9 mouse cellular contexts compared by ENCODE assay signal in the genomic region with DNA sequence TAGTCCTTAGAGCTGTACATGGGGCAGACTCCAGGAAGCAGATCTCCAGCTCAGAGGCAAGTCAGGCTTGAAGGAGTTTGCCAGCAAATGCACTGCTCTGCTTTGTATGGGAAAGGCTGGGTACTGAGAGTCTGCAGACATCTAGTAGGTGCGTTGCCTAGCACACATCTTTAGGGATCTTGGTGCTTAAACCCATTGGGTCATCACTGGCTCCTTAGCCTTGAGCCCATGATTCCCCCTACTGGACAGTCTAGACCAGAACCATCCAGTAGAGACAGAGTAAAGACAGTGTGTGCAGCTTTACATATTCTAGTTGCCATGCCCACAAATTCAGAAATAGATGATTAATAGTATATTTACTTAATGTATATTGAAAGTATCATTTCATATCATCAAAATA. TPM values are rescaled to one million over a fixed set of nuclear protein-coding genes. Genes with fewer than 3 reads are reported as not detected.
DNase-seq lines count a peak whose midpoint lies in the region; ATAC-seq and TF ChIP-seq lines count a peak whose summit lies in the region.
"Had no signal": no experiment of that assay in that cellular context is flagged by ENCODE, and none has a peak within 500 bp of the region (broad histone marks: within the 10 kb centered on the region; RNA-seq: fewer than 3 reads in every experiment).

No protein-coding gene starts in this region.

- peak; percentile 31 to 33 for DNase-seq in cerebellum, postnatal 10 days
- no peak for DNase-seq in cerebellum, postnatal 14 days
- DNase-seq in kidney, postnatal 10 days = no peak
- DNase-seq in G1E (ENCODE audit: low spot score) = no peak
- DNase-seq in liver, postnatal 0 days = no peak
- no peak for DNase-seq in right cerebral cortex, postnatal 10 days (ENCODE audit: low spot score in 2 of 2)
- no peak for DNase-seq in adrenal gland, adult 8-10 months

- H3K27ac ChIP-seq in kidney, embryonic 15.5 days = peak overlapping the region; percentile 79
- H3K27ac ChIP-seq in liver, postnatal 0 days (ENCODE audit: low read depth) = 0 out of 2 replicates have a peak overlapping the region, but pooled peaks have one; percentile 13

- no peak for ATAC-seq in kidney, embryonic 15.5 days (replicated peaks; ENCODE audit: low FRiP score)
- ATAC-seq in G1E (ENCODE audit: extremely low read depth, insufficient number of reproducible peaks, low FRiP score, poor library complexity, severe bottlenecking) = no peak
- no peak for ATAC-seq in liver, postnatal 0 days
- ATAC-seq: inflammation-experienced regulatory T-cells, adult 6 months had no signal

- WGBS in kidney, embryonic 15.5 days = 89% methylated on average over 1 of the region's 1 CpGs
- 83% methylated on average over 1 of the region's 1 CpGs for WGBS in liver, postnatal 0 days (ENCODE audit: insufficient replicate concordance)

- no peaks in the 10 kb centered on the region for H3K36me3 ChIP-seq in kidney, embryonic 15.5 days
- H3K36me3 ChIP-seq in G1E (replicated peaks) = peaks cover 67% of the 10 kb centered on the region
- no peaks in the 10 kb centered on the region for H3K36me3 ChIP-seq in liver, postnatal 0 days (replicated peaks; ENCODE audit: insufficient read depth, low read length)

- no peaks in the 10 kb centered on the region for H3K27me3 ChIP-seq in kidney, embryonic 15.5 days
- no peaks in the 10 kb centered on the region for H3K27me3 ChIP-seq in G1E (ENCODE audit: insufficient read depth, low read length)
- no peaks in the 10 kb centered on the region for H3K27me3 ChIP-seq in liver, postnatal 0 days (ENCODE audit: insufficient read depth, low read length)

- H3K4me2 ChIP-seq in kidney, embryonic 15.5 days = no peak overlapping the region
- no peak overlapping the region for H3K4me2 ChIP-seq in liver, postnatal 0 days (ENCODE audit: low read depth, low read length)

- no peak overlapping the region for H3K9ac ChIP-seq in kidney, embryonic 15.5 days
- H3K9ac ChIP-seq in liver, postnatal 0 days (replicated peaks) = no peak overlapping the region

- H3K4me1 ChIP-seq in kidney, embryonic 15.5 days = peaks cover 66% of the 10 kb centered on the region
- H3K4me1 ChIP-seq in G1E (ENCODE audit: insufficient read depth, low read depth, low read length) = peaks cover 99% of the 10 kb centered on the region
- H3K4me1 ChIP-seq in liver, postnatal 0 days (ENCODE audit: insufficient read depth) = peaks cover 37% of the 10 kb centered on the region

- TF ChIP-seq CTCF in G1E (IDR thresholded peaks at IDR 0.05; ENCODE audit: low read depth, low read length) = no peak
- peak; percentile 55 for TF ChIP-seq CTCF in liver, postnatal 0 days (IDR thresholded peaks at IDR 0.05; ENCODE audit: low read depth)

- no peaks in the 10 kb centered on the region for H3K9me3 ChIP-seq in kidney, embryonic 15.5 days (replicated peaks)
- 0 out of 2 replicates have a peak, but pooled peaks cover under 1% of the 10 kb centered on the region for H3K9me3 ChIP-seq in G1E (replicated peaks)
- no peaks in the 10 kb centered on the region for H3K9me3 ChIP-seq in liver, postnatal 0 days (ENCODE audit: low read length)

- H3K4me3 ChIP-seq in kidney, embryonic 15.5 days (replicated peaks) = no peak overlapping the region
- H3K4me3 ChIP-seq in G1E (ENCODE audit: low read depth, low read length) = peak overlapping the region; percentile 52; the same call in 1 of the 2 replicates
- no peak overlapping the region for H3K4me3 ChIP-seq in liver, postnatal 0 days (ENCODE audit: low read depth, low read length)

- no peak for TF ChIP-seq EP300 in liver, postnatal 0 days (IDR thresholded peaks at IDR 0.05; ENCODE audit: low read depth)

RNA-seq across cellular contexts. Expression of a gene that starts 3.5 kb away (rescaled TPM):
- polyA plus RNA-seq in kidney, embryonic 15.5 days (2015; fragmentation: Nextera tagmentation; extraction: Ambion mirVana) = 29.9 and 35.2 TPM in 2 replicates
- total RNA-seq in G1E (2014; fragmentation: Nextera tagmentation) (20.4 and 21.1 TPM in 2 replicates), G1E (2017) (3.0 and 3.9 TPM in 2 replicates)
- 117 and 164 TPM in 2 replicates for polyA plus RNA-seq in G1E (2012)
- 5.3 TPM in 2 replicates for polyA plus RNA-seq in liver, postnatal 0 days (2015; fragmentation: Nextera tagmentation; extraction: Ambion mirVana)
- total RNA-seq in adrenal gland, adult 8-10 months (2022) = 100 to 1,000 TPM in 2 of 4 experiments, 10 to 100 TPM in 2; 86.1 to 106 (median 96.2) TPM

Comparison
In these comparisons a context has a peak if more than half of its experiments do, and no peak if none do; other contexts are left out.
1. DNase-seq: peak in cerebellum, postnatal 10 days (2 of 2); none in cerebellum, postnatal 14 days (0 of 2), kidney, postnatal 10 days (single experiment), G1E (single experiment), liver, postnatal 0 days (single experiment), right cerebral cortex, postnatal 10 days (0 of 2) and adrenal gland, adult 8-10 months (single experiment).